Mouse (Mus musculus) spleen, adult 12 weeks (tissue): ENCODE results near the gene Traip.

ENCODE experiments used
- DNase-seq: peaks from one replicate; pipeline ENCODE4 v3.0.0; 2022; ENCODE audit warnings: low spot score

Traip gene

GRCm38 (mm10) chr9:107949922-107950235 is at the start of gene Traip:
Gene Traip (plus strand): TSS chr9:107950136.
- no peak for DNase-seq

GRCm38 (mm10) chr9:107900840-107901626 is 48.9 kb upstream of the Traip start:
- DNase-seq = no peak

GRCm38 (mm10) chr9:107901627-107901914 is 48.4 kb upstream of the Traip start:
- DNase-seq = no peak

GRCm38 (mm10) chr9:107904726-107905125 is 45.2 kb upstream of the Traip start:
- DNase-seq = peak; percentile 82

- no peak for DNase-seq
These were observed 43.5 kb upstream of the Traip start, which contains the start of gene Mst1r for GRCm38 (mm10) chr9:107906252-107906966. Gene Mst1r (plus strand): TSS chr9:107906873.

GRCm38 (mm10) chr9:107906967-107907800 is 42.8 kb upstream of the Traip start:
- DNase-seq = no peak

GRCm38 (mm10) chr9:107907801-107908120 is 42.2 kb upstream of the Traip start:
- no peak for DNase-seq

GRCm38 (mm10) chr9:107908410-107909158 is 41.4 kb upstream of the Traip start:
- no peak for DNase-seq

GRCm38 (mm10) chr9:107910025-107910769 is 39.7 kb upstream of the Traip start:
- DNase-seq = no peak

- no peak for DNase-seq
These were observed 35.0 kb upstream of the Traip start for GRCm38 (mm10) chr9:107914764-107915420.

GRCm38 (mm10) chr9:107917895-107918608 is 31.9 kb upstream of the Traip start:
- DNase-seq = no peak

- DNase-seq = no peak
These were observed 31.1 kb upstream of the Traip start for GRCm38 (mm10) chr9:107918884-107919283.

GRCm38 (mm10) chr9:107919441-107919840 is 30.5 kb upstream of the Traip start:
- no peak for DNase-seq

- DNase-seq = no peak
These were observed 26.9 kb upstream of the Traip start for GRCm38 (mm10) chr9:107923021-107923420.

- no peak for DNase-seq
These were observed 26.0 kb upstream of the Traip start for GRCm38 (mm10) chr9:107923956-107924355.

- no peak for DNase-seq
These were observed 24.7 kb upstream of the Traip start for GRCm38 (mm10) chr9:107925251-107925650.

- no peak for DNase-seq
These were observed 23.0 kb upstream of the Traip start for GRCm38 (mm10) chr9:107926920-107927420.

- DNase-seq = no peak
These were observed 22.2 kb upstream of the Traip start for GRCm38 (mm10) chr9:107927749-107928148.

GRCm38 (mm10) chr9:107928169-107928568 is 21.8 kb upstream of the Traip start, which contains the start of gene Actl11:
Gene Actl11 (plus strand): TSS chr9:107928469.
- DNase-seq = no peak

- no peak for DNase-seq
These were observed 17.7 kb upstream of the Traip start for GRCm38 (mm10) chr9:107932221-107932620.
